Mouse (Mus musculus): ENCODE measurements around the gene Adgrb2. TPM values are rescaled to one million over a fixed set of nuclear protein-coding genes. Genes with fewer than 3 reads are reported as not detected.

Adgrb2 gene
- polyA plus RNA-seq, 1 experiment = 306 TPM

DNA sequence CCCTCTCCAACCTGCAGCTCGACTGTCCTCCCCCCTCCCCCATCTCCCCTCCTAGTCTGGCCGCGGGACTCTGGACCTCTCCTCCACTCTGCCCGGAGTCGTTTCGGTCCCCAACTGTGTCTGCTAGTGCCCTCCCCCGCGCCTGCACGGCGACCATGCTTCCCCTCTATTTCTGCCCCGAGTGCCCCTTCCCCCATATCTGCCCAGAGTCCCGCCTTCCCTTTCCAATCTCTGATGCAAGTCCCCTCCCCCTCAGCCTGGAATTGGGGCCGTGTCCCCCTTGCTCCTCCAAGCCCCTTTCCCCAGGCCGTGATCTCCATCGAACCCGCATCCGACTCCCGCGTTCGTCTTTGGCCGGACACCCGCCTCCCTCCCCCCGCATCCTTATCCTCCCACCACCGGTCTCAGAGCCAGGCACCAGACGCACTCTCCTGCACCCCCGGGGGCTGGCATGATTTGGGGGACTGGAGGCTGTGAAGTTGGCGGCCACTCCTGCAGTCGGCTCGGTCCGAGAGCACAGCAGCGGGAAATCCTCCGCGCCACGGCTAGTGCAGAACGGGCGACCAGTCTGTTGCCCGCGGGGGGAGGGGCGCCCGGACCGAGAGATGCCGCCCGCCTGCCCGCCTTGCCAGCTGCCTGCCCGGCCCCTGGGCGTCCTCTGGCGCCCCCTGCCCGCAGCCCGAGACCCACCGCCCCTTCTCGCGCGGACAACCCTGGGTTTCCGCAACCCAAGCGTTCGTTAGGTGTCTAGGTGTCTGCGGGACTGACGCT lies 1.2 kb downstream of the Adgrb2 start:
- peak overlapping the region; percentile 14; the same call in 1 of the 2 replicates for H3K27ac ChIP-seq (ENCODE audit: insufficient read depth, low read length)
- H3K4me3 ChIP-seq (ENCODE audit: insufficient read depth, low read length) = peak overlapping the region; percentile 71
- peaks cover 7% of the 10 kb centered on the region; the same call in 1 of the 2 replicates for H3K4me1 ChIP-seq (ENCODE audit: control insufficient read depth, insufficient read depth, low read length)
- TF ChIP-seq CTCF (IDR thresholded peaks at IDR 0.05; ENCODE audit: extremely low read depth, insufficient read depth, low read length) = no peak; the same call in 1 of the 2 replicates
- no peak for TF ChIP-seq POLR2A (IDR thresholded peaks at IDR 0.05; ENCODE audit: extremely low read depth, insufficient read depth, low read length)

DNA sequence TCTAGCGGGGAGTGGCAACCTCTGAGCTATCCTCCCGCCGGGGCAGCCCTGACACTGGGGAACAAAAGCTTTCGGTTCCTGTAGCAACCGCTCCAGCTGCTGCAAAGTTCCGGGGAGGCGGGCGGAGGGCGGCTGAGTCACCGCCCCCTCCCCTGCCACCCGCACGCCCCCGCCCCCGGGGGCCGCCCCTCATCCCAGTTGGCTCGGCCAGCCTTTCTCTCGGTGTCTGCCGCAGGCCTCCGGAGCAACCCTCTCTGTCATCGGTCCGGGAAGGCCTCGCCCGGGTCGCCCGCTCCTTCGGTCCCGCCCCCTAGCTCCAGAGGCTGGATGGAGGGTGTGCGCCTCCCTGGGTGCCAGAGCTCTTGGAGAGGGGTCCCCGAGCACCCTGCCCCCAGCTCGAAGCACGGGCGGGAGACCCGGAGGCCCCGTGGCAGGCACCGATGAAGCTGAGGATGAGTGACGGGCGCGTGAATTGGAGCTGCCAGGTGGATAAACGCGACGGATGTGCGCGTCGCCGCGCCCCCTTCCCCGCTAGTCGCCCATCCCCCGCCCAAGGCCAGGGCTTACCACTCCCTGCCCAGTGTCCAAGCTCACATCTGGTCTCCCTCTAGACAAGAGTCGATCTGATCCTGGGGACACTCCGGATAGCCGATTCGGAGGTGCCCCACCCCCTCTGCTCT lies 3.3 kb downstream of the Adgrb2 start:
- Histone ChIP-seq H3K4me3 (ENCODE audit: insufficient read depth, low read length) (peak overlapping the region; percentile 71), H3K27ac (ENCODE audit: insufficient read depth, low read length) (no peak overlapping the region), H3K4me1 (ENCODE audit: control insufficient read depth, insufficient read depth, low read length) (peaks cover 8% of the 10 kb centered on the region; the same call in 1 of the 2 replicates)
- TF ChIP-seq POLR2A (IDR thresholded peaks at IDR 0.05; ENCODE audit: extremely low read depth, insufficient read depth, low read length) (no peak), CTCF (IDR thresholded peaks at IDR 0.05; ENCODE audit: extremely low read depth, insufficient read depth, low read length) (no peak)

DNA sequence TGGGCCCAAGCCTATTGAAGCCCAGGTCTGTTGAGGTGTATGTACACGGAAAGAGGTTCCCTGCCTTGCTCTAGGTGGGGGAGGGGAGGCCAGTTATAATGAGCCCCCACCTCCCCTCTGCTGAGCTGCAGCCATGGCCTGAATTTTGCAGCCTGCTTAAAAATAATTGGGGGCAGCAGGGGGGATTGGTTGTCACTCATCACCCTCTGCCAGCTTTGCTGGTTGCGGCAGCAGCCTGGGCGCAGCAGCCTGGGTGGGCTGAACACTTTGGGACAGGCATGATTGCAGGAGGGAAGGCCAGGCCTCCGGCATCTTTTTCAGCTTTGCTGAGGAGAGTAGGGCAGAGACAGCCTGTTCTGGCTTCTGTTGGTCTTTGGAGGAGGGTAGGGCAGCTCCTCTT lies 5.3 kb downstream of the Adgrb2 start:
- H3K4me3 ChIP-seq (ENCODE audit: insufficient read depth, low read length) = no peak overlapping the region
- H3K27ac ChIP-seq (ENCODE audit: insufficient read depth, low read length) = no peak overlapping the region
- TF ChIP-seq POLR2A (IDR thresholded peaks at IDR 0.05; ENCODE audit: extremely low read depth, insufficient read depth, low read length) = no peak
- TF ChIP-seq CTCF (IDR thresholded peaks at IDR 0.05; ENCODE audit: extremely low read depth, insufficient read depth, low read length) = no peak
- H3K4me1 ChIP-seq (ENCODE audit: control insufficient read depth, insufficient read depth, low read length) = peaks cover 17% of the 10 kb centered on the region

DNA sequence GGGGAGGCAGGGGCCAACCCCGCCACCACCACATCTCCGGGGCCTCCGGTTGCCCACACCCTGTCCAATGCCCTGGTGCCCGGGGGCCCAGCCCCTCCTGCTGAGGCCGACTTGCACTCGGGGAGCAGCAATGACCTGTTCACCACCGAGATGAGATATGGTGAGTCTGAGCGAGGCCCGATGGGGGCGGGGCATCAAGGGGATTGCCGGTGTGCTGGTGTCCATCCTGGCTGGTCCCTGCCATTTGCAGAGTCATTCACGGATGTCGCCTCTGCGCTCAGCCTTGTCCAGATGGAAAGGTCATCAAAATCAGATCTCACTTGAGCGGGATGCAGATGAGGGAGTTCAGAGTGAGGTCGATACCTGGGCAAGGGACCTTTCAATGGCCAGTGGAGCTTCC lies 8.1 kb downstream of the Adgrb2 start:
- TF ChIP-seq CTCF (IDR thresholded peaks at IDR 0.05; ENCODE audit: extremely low read depth, insufficient read depth, low read length) = no peak
- TF ChIP-seq POLR2A (IDR thresholded peaks at IDR 0.05; ENCODE audit: extremely low read depth, insufficient read depth, low read length) = no peak
- Histone ChIP-seq H3K4me3 (ENCODE audit: insufficient read depth, low read length) (no peak overlapping the region), H3K4me1 (ENCODE audit: control insufficient read depth, insufficient read depth, low read length) (peaks cover 20% of the 10 kb centered on the region), H3K27ac (ENCODE audit: insufficient read depth, low read length) (no peak overlapping the region)

DNA sequence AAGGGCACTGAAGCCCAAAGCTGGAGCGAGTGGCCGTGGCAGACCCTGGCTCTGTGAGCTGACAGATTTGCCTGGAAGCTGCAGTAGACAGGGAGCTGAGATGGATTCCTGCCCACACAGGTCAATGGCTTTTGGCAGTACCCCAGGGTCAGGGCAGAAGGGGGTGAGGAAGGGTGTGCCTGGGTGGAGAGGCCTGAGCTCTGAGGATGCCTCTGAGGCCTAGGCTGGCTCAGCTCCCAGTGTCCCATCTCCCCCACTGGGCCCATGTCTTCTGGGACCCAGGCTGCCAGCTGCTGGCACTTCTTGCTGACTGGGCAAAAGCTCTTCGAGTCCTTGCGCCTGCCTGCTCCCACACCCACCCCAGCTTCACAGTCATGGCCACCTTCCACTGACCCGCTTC lies 8.5 kb downstream of the Adgrb2 start:
- peaks cover 21% of the 10 kb centered on the region for H3K4me1 ChIP-seq (ENCODE audit: control insufficient read depth, insufficient read depth, low read length)
- H3K4me3 ChIP-seq (ENCODE audit: insufficient read depth, low read length) = no peak overlapping the region
- TF ChIP-seq POLR2A (IDR thresholded peaks at IDR 0.05; ENCODE audit: extremely low read depth, insufficient read depth, low read length) (no peak), CTCF (IDR thresholded peaks at IDR 0.05; ENCODE audit: extremely low read depth, insufficient read depth, low read length) (no peak)
- H3K27ac ChIP-seq (ENCODE audit: insufficient read depth, low read length) = 0 out of 2 replicates have a peak overlapping the region, but pooled peaks have one; percentile 15

DNA sequence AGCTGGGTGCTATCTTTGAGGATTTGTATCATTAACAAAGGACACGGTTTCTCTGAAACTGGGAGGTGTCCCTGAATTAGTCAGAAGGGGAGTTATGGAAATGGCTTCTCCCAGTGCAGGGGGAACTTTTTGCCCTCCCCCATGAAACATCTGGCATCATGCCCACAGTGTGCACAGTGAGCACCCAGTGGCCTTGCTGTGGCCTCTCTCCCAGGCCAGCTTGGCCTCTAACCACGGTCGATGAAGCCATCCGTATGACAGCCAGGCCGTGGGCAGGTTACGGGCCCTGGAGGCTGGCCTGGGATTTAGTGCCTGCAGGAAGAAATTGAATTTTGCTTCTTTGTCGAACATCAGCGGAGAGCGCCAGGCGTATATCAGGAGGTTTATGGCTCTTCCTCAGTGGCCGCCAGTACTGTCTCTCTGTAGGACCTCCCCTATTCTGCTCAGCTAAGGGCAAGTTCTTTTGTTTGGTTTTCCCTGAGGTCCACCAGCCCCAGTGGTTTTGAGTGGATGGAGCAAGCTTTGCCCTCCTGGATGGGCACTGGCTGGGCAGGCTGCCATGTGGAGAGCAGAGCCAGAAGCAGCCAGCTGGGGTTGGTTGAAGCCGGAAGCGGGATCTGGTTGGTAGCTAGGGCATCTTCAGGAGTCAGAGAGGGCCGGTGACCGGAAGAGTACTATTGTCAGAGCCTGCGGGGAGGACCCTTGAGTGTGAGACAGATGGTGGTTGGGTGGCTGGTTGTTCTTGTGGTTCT lies 9.4 kb downstream of the Adgrb2 start:
- no peak overlapping the region for H3K4me3 ChIP-seq (ENCODE audit: insufficient read depth, low read length)
- no peak for TF ChIP-seq POLR2A (IDR thresholded peaks at IDR 0.05; ENCODE audit: extremely low read depth, insufficient read depth, low read length)
- TF ChIP-seq CTCF (IDR thresholded peaks at IDR 0.05; ENCODE audit: extremely low read depth, insufficient read depth, low read length) = no peak
- peak overlapping the region; percentile 67 for H3K27ac ChIP-seq (ENCODE audit: insufficient read depth, low read length)
- peaks cover 25% of the 10 kb centered on the region for H3K4me1 ChIP-seq (ENCODE audit: control insufficient read depth, insufficient read depth, low read length)

DNA sequence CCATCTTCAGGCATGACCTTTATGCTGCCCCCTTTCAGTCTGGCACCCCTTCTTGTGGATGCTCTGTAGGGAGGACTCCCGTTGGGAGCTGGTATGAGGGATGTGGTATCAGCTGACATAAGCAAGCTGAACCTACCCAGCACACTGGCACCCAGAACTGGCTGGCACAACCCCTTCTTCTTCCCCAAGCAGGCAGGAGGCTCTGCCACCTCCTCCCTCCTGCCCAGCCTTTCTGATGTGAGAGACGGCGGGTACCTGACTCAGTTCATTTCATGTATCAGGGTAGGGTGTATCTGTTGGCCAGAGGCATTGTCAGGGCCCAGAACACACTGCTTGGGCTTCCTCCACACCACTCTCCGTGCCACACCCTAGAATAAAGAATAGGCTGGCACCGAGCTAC lies 10.1 kb downstream of the Adgrb2 start:
- Histone ChIP-seq H3K4me1 (ENCODE audit: control insufficient read depth, insufficient read depth, low read length) (peaks cover 24% of the 10 kb centered on the region), H3K27ac (ENCODE audit: insufficient read depth, low read length) (peak overlapping the region; percentile 67), H3K4me3 (ENCODE audit: insufficient read depth, low read length) (no peak overlapping the region)
- TF ChIP-seq CTCF (IDR thresholded peaks at IDR 0.05; ENCODE audit: extremely low read depth, insufficient read depth, low read length) (no peak), POLR2A (IDR thresholded peaks at IDR 0.05; ENCODE audit: extremely low read depth, insufficient read depth, low read length) (no peak)

DNA sequence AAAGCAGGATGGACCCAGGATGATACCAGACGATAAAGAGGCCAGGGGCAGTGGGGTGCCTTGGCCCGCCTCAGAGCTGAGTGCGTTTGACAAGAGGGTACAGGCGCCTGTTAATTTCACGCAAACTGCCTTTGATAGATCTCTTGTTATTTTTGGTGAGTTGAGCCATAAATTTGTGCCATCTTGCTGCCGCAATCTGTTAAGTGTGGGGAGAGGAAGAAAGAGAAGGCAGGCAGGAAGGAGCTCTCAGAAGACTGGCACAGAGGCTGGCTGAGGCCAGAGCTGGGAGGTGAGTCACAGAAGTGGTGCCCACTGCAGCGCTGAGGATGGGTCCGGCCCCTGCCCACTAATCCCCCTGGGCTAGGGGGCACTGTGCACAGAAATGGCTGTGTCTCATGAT lies 10.6 kb downstream of the Adgrb2 start:
- Histone ChIP-seq H3K4me3 (ENCODE audit: insufficient read depth, low read length) (no peak overlapping the region), H3K27ac (ENCODE audit: insufficient read depth, low read length) (peak overlapping the region; percentile 67; the same call in 1 of the 2 replicates), H3K4me1 (ENCODE audit: control insufficient read depth, insufficient read depth, low read length) (peaks cover 25% of the 10 kb centered on the region)
- TF ChIP-seq POLR2A (IDR thresholded peaks at IDR 0.05; ENCODE audit: extremely low read depth, insufficient read depth, low read length) = no peak
- TF ChIP-seq CTCF (IDR thresholded peaks at IDR 0.05; ENCODE audit: extremely low read depth, insufficient read depth, low read length) = no peak

DNA sequence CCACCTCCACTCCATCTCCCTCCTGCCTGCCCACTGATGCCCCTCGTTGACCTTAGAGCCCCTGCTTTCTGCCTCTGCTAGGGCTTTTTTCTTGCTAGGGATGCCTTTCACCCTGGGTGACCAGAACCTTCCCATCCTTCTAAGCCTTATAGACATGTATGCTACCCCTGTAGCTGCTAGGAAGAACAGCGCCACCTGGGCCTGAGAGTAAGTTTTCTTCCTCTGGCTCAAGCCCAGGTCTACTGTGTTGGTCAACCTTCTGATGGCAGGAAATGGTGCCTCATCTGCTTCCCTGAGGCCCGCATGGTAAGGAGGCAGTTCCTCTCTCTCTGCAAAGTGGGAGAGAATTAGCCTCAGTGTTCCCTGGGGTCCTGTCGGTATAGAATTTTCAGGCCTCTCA lies 11.3 kb downstream of the Adgrb2 start:
- H3K27ac ChIP-seq (ENCODE audit: insufficient read depth, low read length) = no peak overlapping the region
- no peak overlapping the region for H3K4me3 ChIP-seq (ENCODE audit: insufficient read depth, low read length)
- no peak for TF ChIP-seq POLR2A (IDR thresholded peaks at IDR 0.05; ENCODE audit: extremely low read depth, insufficient read depth, low read length)
- peaks cover 27% of the 10 kb centered on the region for H3K4me1 ChIP-seq (ENCODE audit: control insufficient read depth, insufficient read depth, low read length)

Data from cortical plate, adult 2 months (tissue).